Mouse (Mus musculus): ENCODE data around the gene Fzd10.

GRCm38 (mm10) chr5:128552136-128552890, 48.3 kb upstream of the Fzd10 start:
- TF ChIP-seq CTCF (IDR thresholded peaks at IDR 0.05; ENCODE audit: control insufficient read depth, insufficient read depth, insufficient read length) (no peak), MYOG (IDR thresholded peaks at IDR 0.05; ENCODE audit: control insufficient read depth, extremely low read depth, insufficient read length) (no peak), MAX (IDR thresholded peaks at IDR 0.05) (no peak), MYOD1 (IDR thresholded peaks at IDR 0.05; ENCODE audit: control insufficient read depth, insufficient read length, low read depth) (no peak), USF1 (IDR thresholded peaks at IDR 0.05; ENCODE audit: low read depth) (no peak), CEBPB (IDR thresholded peaks at IDR 0.05; ENCODE audit: low read depth) (no peak), FOSL1 (IDR thresholded peaks at IDR 0.05; ENCODE audit: insufficient read depth, low read length, poor library complexity, severe bottlenecking) (no peak)
